Mouse (Mus musculus) inflammation-experienced regulatory T-cells, adult 6 months (primary cell): ENCODE measurements at regions not wholly inside any gene's neighbourhood (a gene's known extent, or its start where the extent isn't known, plus 50 kb on each side); places are given as distances from the start of the nearest gene placed in this dataset.

ENCODE experiments used
- ATAC-seq: one replicate; pipeline ENCODE4 v1.8.0; 2017

DNA sequence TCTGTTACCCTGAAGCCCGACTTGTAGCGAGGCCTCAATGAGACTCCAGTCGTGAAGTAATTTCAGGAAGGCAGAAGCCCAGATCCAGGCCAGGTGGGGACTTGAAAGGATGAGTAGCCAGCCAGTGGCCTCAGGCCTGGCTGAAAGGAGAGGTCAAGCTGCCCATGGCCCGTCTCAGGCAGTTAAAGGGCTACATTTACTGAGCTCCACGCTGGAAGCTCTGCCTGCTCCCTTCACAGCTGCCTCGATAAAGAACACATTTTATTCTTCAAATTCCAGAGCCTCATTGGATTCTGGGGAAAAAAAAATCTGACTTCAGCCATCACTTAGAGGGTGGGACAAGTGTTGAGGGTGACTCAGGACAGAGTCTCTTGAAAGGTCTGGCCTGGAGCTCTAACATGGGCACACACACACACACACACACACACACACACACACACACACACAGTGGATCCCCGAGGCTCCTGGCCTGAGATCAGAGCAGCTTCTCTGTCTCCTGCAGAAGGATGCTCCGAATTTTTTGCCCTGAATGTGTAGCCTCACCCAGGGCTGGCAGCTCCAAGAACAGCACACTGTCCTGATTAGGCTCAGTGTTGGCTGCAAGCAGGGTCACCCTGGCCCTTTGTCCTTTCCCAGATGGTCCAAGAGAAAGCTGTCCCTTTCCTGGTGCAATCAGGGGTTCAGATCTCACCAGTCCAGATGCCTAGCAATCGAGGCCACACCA is 53.0 kb downstream of the Gadd45g start:
- no peak for ATAC-seq

- no peak for ATAC-seq
Measured at GRCm38 (mm10) chr13:51900043-51900440, 53.6 kb downstream of the Gadd45g start.

- ATAC-seq = no peak
Measured at GRCm38 (mm10) chr13:51902482-51903285, 56.2 kb downstream of the Gadd45g start.

GRCm38 (mm10) chr13:51903324-51903939 is 57.0 kb downstream of the Gadd45g start:
- ATAC-seq = no peak

DNA sequence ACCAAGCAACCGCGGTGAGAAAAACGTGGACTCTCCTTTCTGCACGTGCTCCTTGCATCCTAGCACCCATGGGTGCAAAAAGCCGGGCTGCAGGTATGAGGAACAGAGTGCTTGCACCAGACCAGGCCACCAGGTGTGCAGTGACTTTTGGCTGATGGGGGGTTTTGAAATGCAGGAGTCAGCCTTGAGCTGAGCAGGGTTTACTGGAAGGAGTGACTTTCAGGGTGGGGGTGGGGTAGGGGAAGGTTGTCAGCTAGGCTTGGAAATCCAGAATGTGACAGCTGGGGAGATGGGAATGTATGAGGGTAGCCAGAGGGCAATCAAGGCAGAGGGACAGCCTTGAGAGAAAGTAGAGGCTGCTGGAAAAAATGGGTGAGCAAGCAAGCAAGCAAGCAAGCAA is 58.8 kb downstream of the Gadd45g start:
- no peak for ATAC-seq

DNA sequence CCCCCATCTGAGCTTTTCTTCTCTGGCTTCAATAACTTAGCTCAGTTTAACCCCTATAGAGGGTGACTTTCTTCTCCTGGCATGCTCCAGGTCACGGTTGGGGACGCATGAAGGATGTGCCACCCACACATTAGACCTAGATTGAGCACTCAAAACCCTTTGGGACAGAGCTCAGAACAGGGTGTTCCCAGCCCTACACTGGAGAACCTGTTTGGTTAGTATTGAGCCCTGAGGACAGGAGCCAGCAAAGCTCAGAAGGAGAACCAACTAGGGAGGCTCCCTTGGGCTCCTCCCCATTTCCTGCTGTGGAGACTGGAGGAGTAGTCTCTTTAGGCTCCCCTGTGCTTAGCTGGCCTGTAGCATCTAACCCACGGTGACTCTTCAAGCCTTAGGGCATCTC is 59.6 kb downstream of the Gadd45g start:
- no peak for ATAC-seq

GRCm38 (mm10) chr13:51908514-51908913 is 62.0 kb downstream of the Gadd45g start:
- no peak for ATAC-seq

DNA sequence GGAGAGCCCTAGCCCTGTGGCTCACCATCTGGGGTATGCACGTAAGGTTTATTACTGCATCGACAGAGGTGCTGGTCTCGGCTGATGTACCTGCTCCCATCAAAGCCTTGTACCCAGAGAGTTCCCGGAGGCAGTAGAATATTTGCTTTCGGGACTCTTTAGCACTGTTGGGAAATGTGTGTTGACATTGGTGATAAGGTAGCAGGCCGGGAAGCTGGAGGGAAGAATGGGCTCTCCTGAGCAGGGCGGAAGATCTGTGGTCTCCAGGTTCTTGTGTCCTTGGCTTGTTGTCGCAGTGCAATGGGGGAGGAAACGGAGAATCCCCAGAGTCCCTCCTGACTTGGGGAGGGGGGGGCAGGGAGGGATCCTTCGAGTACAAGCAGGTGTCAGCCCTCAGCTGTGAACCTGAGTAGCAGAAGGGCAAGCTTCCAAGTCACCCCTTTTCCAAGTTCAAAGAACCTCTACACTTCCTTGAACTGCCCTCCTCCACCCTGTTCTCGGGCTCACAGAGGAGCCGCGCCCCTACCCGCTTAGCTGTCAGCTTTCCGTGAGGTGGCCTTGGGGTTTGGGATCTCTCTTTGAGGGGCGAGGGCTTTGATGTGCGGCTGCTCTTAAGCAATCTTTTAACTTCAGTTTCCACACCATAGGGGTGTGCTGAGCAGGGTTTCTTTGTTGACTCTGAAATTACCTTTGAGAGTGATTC is 65.0 kb downstream of the Gadd45g start:
- no peak for ATAC-seq

DNA sequence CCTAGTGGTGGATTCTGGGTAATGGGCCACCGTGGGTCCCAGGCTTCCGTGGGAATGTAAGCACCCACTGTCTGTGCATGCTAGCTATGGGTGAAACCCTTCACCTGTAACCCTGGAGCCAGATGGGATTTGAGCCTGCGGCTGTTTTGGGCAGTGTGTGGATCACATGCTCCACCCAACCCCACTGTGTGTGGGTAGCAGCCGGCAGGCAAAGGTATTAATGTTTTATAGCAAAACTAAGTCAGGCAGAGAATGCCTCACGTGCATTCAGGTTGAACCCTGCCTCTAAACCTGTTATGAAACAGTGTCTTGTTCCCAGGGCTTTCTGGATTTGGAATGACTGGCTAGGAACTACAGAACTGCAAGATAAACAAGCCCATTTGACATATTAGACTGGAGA is 66.0 kb downstream of the Gadd45g start:
- no peak for ATAC-seq

DNA sequence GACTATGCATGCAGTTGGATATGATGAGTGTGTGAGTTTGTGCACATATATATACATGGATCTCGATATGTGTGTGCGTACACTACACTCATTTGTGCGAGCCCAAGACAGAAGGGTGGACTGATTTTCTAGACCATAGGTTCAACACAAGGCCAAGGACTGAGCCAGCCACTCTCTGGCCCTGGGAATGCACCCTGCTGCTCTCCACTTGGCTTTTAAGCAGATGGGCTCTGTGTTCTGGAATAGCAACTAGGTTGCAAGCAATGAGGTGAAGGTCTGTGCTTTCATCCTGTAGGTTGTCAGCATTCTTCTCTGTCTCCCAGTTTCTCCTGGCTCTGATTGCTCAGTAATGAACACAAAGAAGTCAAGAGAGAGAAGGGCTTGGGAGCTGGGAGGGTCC is 66.5 kb downstream of the Gadd45g start:
- no peak for ATAC-seq

GRCm38 (mm10) chr13:51916666-51917240 is 70.3 kb downstream of the Gadd45g start:
- ATAC-seq = no peak

DNA sequence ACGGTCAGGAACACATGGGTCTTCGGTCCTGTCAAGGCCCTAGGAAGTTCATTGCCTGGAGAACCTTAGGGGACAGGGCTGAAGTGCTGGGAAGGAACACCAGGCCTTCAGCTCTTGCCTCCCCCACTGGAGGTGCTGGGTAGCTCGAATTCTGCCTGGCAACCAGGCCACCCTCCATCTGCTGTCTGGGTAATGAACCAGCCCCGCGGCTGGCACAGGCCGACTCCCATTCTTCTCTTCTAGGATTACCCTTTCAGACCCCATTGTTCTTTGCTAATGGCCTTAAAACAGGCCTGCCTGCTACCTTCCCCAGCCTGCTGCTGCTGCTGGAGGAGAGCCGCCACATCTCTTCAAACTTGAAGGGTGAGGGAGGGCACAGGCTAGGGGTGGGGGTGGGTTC is 71.2 kb downstream of the Gadd45g start:
- no peak for ATAC-seq

GRCm38 (mm10) chr13:51918108-51918507 is 71.6 kb downstream of the Gadd45g start:
- ATAC-seq = no peak

DNA sequence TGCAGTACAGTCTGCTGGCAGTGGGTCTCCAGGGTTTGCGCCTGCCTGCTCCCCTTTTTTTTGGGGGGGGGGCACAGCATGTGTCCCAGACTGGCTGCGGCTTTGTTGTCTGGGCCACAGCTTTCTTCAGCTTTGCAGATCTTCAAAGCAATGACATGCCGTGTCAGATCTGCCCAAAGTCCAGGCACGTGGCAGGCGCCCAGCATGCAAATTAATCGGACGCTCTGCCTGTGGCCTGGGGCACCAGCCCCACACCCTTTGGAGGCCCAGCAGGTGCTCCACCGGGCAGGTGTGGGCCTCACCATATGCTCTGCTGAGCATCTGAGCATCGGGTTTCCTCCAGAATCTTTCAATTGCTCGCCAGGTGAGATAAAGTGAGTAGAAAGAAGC is 72.3 kb downstream of the Gadd45g start:
- ATAC-seq = no peak

- ATAC-seq = no peak
Measured at GRCm38 (mm10) chr13:51919171-51919793, 72.8 kb downstream of the Gadd45g start.

- no peak for ATAC-seq
Measured at GRCm38 (mm10) chr13:51919937-51920336, 73.5 kb downstream of the Gadd45g start.

DNA sequence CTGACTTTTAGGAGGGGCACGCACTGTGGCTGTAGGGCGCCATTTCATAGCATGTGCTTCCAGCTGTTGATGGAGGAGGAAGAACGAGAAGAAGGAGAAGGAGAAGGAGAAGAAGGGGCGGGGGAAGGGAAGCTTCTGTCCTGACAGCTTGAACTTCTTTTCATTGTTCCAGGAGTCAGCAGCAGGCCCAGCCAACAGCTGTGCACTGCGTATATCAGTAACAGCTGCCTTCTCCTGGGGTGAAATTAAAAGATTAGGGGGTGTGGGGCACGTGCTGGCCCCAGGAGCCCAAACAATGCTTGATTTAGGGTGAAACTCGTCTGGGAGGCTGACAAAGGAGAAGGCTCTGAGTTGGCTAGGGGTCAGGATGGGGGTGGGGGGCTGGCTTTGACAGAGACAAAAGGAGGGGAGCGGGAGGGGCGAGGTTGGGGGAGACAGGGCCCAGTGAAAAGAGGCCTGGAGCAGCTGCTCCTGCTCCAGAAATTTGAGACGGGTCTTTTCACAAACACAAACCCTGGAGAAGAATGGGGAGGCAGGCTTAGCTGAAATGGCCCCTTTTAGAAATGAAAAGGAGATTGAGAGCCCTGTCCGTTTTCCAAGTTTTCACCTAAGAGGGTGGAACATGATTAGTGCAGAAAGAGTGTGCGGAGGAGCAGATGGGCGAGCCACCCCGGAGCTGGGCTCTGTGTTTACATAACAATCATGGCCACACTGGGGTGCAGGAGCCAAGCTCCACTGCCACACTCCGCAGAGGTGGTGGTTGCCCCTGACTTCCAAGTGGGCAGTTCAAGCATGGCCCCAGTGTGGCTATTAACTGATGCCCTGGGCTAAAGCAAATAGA is 74.3 kb downstream of the Gadd45g start:
- no peak for ATAC-seq

DNA sequence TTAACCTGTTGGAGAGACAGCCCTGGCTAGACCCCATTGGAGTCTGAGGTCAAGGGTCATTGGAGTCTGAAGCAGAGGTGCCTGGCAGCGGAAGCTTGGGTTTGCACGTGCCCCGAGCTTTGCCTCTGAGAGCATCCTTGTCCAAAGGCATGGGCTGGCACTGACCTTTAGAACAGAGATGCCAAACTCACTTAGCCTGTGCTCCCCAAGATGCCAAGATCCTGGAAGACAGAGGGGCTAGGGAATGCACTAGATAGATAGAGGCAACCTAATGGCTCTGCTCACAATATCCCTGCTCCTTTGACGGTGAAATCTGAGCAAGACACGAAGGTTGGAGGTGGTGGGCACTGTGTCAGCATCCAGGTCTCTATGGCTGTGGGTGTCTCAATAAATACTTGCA is 75.1 kb downstream of the Gadd45g start:
- no peak for ATAC-seq

DNA sequence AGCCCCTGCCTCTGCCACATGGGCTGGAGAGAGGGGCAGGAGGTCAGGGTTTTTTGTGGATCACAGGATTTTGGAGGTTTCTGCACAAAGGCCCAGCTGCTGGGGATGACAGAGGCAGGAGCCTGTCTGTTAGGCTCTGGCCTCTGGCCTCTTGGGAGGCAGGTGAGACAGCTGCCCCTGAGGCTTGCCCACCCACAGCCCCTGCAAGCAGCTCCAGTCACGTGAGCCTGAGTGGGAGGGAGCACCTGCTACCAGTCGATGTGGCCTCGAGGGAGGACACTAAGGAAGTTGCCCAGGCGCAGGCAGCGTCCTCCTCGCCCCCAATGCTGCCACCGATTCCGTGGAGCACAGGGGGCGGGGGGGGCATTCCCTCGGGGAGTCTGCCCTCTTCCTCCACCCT is 80.3 kb downstream of the Gadd45g start:
- ATAC-seq = no peak

DNA sequence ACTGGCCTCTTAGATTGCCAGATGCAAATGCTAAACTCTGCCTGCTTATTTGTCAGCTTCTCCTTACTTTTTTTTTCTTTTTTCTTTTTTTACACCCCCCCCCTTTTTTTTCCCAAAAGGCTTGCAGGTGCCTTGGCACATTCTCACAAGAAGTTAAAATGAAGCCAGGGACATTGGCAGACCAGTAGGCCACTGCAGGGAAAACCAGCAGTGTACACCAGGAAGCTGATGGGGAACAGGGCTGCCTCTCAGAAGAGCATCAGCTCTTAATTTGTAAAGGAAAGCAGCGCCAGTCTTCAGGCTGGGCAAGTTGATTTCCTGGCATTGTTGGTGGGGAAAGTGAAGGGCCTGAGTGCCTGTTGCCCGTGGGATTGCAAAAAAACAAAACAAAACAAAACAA is 83.3 kb downstream of the Gadd45g start:
- no peak for ATAC-seq

DNA sequence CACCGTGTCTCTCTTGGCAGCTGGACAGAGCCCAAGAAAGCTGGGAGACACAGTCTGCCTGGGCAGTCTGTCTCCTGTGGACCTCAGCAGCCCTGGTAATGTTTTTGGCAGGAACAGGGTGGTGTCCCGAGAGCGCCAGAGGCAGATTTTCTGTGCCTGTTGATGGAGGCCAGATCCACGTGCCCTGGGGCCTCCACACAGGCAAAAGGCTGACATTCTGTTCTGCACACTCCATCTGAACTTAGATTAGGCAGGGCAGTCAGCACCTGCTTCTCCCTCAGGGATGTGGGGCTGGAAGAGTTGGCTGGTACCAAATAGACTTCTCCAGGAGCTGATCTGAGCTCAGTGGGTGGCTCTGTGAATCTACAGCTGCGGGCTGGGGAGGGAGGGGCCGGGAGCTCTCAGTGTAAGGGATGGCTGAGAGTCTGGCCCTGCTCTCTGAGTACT is 83.8 kb downstream of the Gadd45g start:
- no peak for ATAC-seq
